Mouse (Mus musculus) telencephalon, adult 2 months (tissue): ENCODE results near the gene Lpcat3.
A peak's percentile ranks its signal among the peaks of the same experiment; 100 is the strongest.
"Not testable (repeated sequence)": the region's sequence is repeated elsewhere in the genome, so short reads cannot be mapped to it uniquely, and the experiment has no call there.

Experiments
- DNase-seq: peaks from one replicate; pipeline ENCODE4 v3.0.0-alpha.2; 2011; ENCODE audit warnings: low read depth, low spot score

Gene Lpcat3

GRCm38 (mm10) chr6:124662477-124663423, at the start of gene Lpcat3:
Gene Lpcat3 (plus strand): TSS chr6:124663027.
- peak; percentile 88 for DNase-seq

- no peak for DNase-seq
Observed at GRCm38 (mm10) chr6:124625612-124626011, 37.2 kb upstream of the Lpcat3 start.

GRCm38 (mm10) chr6:124626184-124626583, 36.6 kb upstream of the Lpcat3 start:
- not testable (repeated sequence) for DNase-seq

GRCm38 (mm10) chr6:124630763-124631162, 32.1 kb upstream of the Lpcat3 start:
- no peak for DNase-seq

- DNase-seq = not testable (repeated sequence)
Observed at GRCm38 (mm10) chr6:124635985-124636384, 26.8 kb upstream of the Lpcat3 start, which contains the start of gene C1s2. Gene C1s2 (minus strand): TSS chr6:124636085.

- DNase-seq = not testable (repeated sequence)
Observed at GRCm38 (mm10) chr6:124636858-124637460, 25.9 kb upstream of the Lpcat3 start.

GRCm38 (mm10) chr6:124640041-124640440, 22.8 kb upstream of the Lpcat3 start:
- no peak for DNase-seq

- DNase-seq = no peak
Observed at GRCm38 (mm10) chr6:124640997-124641396, 21.8 kb upstream of the Lpcat3 start.

- DNase-seq = no peak
Observed at GRCm38 (mm10) chr6:124646394-124646793, 16.4 kb upstream of the Lpcat3 start.

GRCm38 (mm10) chr6:124655893-124656292, 6.9 kb upstream of the Lpcat3 start:
- no peak for DNase-seq

GRCm38 (mm10) chr6:124658067-124658466, 4.8 kb upstream of the Lpcat3 start:
- no peak for DNase-seq

GRCm38 (mm10) chr6:124661156-124661806, 1.5 kb upstream of the Lpcat3 start:
- no peak for DNase-seq

- no peak for DNase-seq
Observed at GRCm38 (mm10) chr6:124661995-124662394, 832 bp upstream of the Lpcat3 start.

GRCm38 (mm10) chr6:124663424-124663795, 583 bp downstream of the Lpcat3 start:
- no peak for DNase-seq

GRCm38 (mm10) chr6:124664256-124664655, 1.4 kb downstream of the Lpcat3 start:
- DNase-seq = no peak

- no peak for DNase-seq
Observed at GRCm38 (mm10) chr6:124665011-124665410, 2.2 kb downstream of the Lpcat3 start.

GRCm38 (mm10) chr6:124669234-124669859, 6.5 kb downstream of the Lpcat3 start:
- DNase-seq = no peak

GRCm38 (mm10) chr6:124670281-124670900, 7.6 kb downstream of the Lpcat3 start:
- DNase-seq = no peak

- no peak for DNase-seq
Observed at GRCm38 (mm10) chr6:124672100-124672499, 9.3 kb downstream of the Lpcat3 start.

GRCm38 (mm10) chr6:124673619-124674018, 10.8 kb downstream of the Lpcat3 start:
- no peak for DNase-seq

- DNase-seq = no peak
Observed at GRCm38 (mm10) chr6:124674591-124674990, 11.8 kb downstream of the Lpcat3 start.
